Mouse (Mus musculus) CD4-positive naive resting alpha-beta T cell, adult 76 days (primary cell): Measurements from ENCODE around the gene Anapc15. TPM values are rescaled to one million over a fixed set of nuclear protein-coding genes. Genes with fewer than 3 reads are reported as not detected.

Experiments used
- total RNA-seq: library from RNA; stranded (reverse); gene quantifications from one replicate; pipeline ENCODE4 v1.2.4, GENCODE M21; 2023

Gene Anapc15
- total RNA-seq, result 59.0 TPM

GRCm38 (mm10) chr7:101863415-101863814 is at the start of gene Anapc15:
Anapc15 (plus strand) TSS chr7:101863715.

DNA sequence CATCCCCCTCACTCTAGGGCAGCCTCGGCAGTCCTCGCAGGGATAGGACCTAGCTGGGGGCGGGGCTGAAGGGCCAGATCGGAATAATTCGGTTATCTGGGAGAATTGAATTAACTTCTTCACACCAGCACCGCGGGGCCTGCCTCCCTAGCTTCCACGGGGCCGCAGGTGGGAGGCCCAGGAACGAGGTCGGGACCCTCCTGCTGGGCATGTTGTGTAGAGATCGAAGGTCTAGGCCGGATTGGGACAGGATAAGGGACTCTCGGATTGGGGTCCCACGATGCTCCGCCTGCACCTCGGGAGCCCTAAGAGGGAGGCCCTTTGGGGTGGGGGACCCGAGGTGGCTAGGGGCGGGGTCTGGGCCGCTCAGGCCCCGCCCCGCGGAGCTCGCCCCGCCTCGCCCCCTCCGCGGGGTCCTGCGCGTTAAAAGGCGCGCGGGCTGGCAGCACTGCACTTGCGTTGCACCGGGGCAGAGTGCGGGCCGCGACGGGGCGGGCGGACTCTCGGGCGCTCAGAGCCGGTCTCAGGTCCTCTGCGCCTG is 45.6 kb upstream of the Anapc15 start, which contains the start of gene Phox2a:
Phox2a (plus strand) TSS at position 453 of the 541 bp plus-strand sequence.

GRCm38 (mm10) chr7:101837606-101838471 is 25.7 kb upstream of the Anapc15 start, which contains the start of gene Inppl1:
Inppl1 (minus strand) TSS chr7:101838229.

GRCm38 (mm10) chr7:101857094-101857493 is 6.4 kb upstream of the Anapc15 start, which contains the start of gene Folr2:
Folr2 (minus strand) TSS chr7:101857194.

GRCm38 (mm10) chr7:101870629-101871028 is 7.1 kb downstream of the Anapc15 start, which contains the start of gene Folr1:
Folr1 (minus strand) TSS chr7:101870788.

GRCm38 (mm10) chr7:101905561-101906286 is 42.2 kb downstream of the Anapc15 start, which contains the start of gene Lamtor1:
Lamtor1 (plus strand) TSS chr7:101905904.

DNA sequence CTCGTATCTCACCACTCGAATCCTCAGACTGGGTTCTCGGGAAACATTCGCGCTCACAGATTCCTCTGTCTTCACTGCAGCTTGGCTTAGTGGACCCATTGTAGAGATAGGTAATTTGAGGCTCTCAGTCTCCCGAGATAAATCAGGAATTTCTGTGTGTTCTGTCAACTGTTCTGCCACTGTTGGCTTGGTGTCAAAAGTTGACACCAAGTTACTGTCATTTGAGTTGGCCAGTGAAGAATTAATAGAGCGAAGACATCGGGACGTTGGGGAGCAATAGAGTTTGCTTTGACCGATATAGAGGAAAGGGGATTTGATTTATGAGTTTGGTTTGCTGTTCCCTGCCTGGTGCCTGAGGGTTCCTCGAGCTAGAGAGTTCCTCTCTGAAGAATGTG is 42.8 kb downstream of the Anapc15 start, which contains the start of gene Tomt:
Tomt (minus strand) TSS at position 73 of the 395 bp plus-strand sequence.

GRCm38 (mm10) chr7:101933751-101934240 is 70.3 kb downstream of the Anapc15 start, which contains the start of the genes Lrrc51 and Numa1:
Lrrc51 (minus strand) TSS chr7:101933895.
Numa1 (plus strand) TSS chr7:101934111.

Other genes with a start within 250 kb of the Anapc15 start
- 26.4 TPM for gene Clpb, start 200.1 kb upstream of the Anapc15 start, total RNA-seq
- not detected for gene Phox2a, start 45.4 kb upstream of the Anapc15 start, total RNA-seq
- gene Inppl1, start 25.5 kb upstream of the Anapc15 start, total RNA-seq, result 25.3 TPM
- gene Folr2, start 6.5 kb upstream of the Anapc15 start, total RNA-seq, result not detected
- not detected for gene Folr1, start 7.1 kb downstream of the Anapc15 start, total RNA-seq
- 56.0 TPM for gene Lamtor1, start 42.2 kb downstream of the Anapc15 start, total RNA-seq
- not detected for gene Tomt, start 42.6 kb downstream of the Anapc15 start, total RNA-seq
- 0.91 TPM for gene Lrrc51, start 70.2 kb downstream of the Anapc15 start, total RNA-seq
- gene Numa1, start 70.4 kb downstream of the Anapc15 start, total RNA-seq, result 296 TPM
- 10.1 TPM for gene Il18bp, start 155.0 kb downstream of the Anapc15 start, total RNA-seq
- 28.5 TPM for gene Rnf121, start 201.8 kb downstream of the Anapc15 start, total RNA-seq
- 40.2 TPM for gene Xndc1, start 201.8 kb downstream of the Anapc15 start, total RNA-seq
- 1.6 TPM for gene Xntrpc, start 202.0 kb downstream of the Anapc15 start, total RNA-seq
- 5.0 TPM for gene Trpc2, start 219.4 kb downstream of the Anapc15 start, total RNA-seq
- gene Art1, start 238.0 kb downstream of the Anapc15 start, total RNA-seq, result not detected
- 1.3 TPM for gene Art5, start 245.8 kb downstream of the Anapc15 start, total RNA-seq